Mouse (Mus musculus) forebrain, embryonic 16.5 days (tissue): ENCODE results near the gene Zfp518a. TPM values are rescaled to one million over a fixed set of nuclear protein-coding genes. Genes with fewer than 3 reads are reported as not detected.

Experiments used
- ATAC-seq: fragments of 200-750 bp; cut with Nextera tagmentation; 2 replicates; pipeline ENCODE4 v1.8.0; 2017; ENCODE audit warnings: mild to moderate bottlenecking, moderate library complexity
- H3K27ac ChIP-seq: fragments of 300-500 bp; sonication (generic); 2 replicates; pipeline ENCODE4 v1.5.1; 2014; ENCODE audit warnings: low read length, control low read depth
- H3K27me3 ChIP-seq: fragments of 300-500 bp; sonication (generic); replicated peaks from 2 replicates; pipeline ENCODE4 v1.6.1; 2014; ENCODE audit warnings: low read length; ENCODE audit not compliant: control insufficient read depth, insufficient read depth
- H3K36me3 ChIP-seq: fragments of 300-500 bp; sonication (generic); 2 replicates; pipeline ENCODE4 v1.6.1; 2014; ENCODE audit not compliant: control insufficient read depth, insufficient read depth
- H3K4me1 ChIP-seq: fragments of 300-500 bp; sonication (generic); replicated peaks from 2 replicates; pipeline ENCODE4 v1.6.1; 2014; ENCODE audit warnings: low read length; ENCODE audit not compliant: control insufficient read depth, insufficient read depth
- H3K4me2 ChIP-seq: fragments of 300-500 bp; sonication (generic); 2 replicates; pipeline ENCODE4 v1.6.1; 2014; ENCODE audit warnings: mild to moderate bottlenecking, low read length, control low read depth
- H3K4me3 ChIP-seq: fragments of 300-500 bp; sonication (generic); replicated peaks from 2 replicates; pipeline ENCODE4 v1.5.1; 2014; ENCODE audit warnings: mild to moderate bottlenecking, low read length, control low read depth
- H3K9ac ChIP-seq: fragments of 300-500 bp; sonication (generic); replicated peaks from 2 replicates; pipeline ENCODE4 v1.6.1; 2014; ENCODE audit warnings: low read depth, low read length, control low read depth
- H3K9me3 ChIP-seq: fragments of 300-500 bp; sonication (generic); 2 replicates; pipeline ENCODE4 v1.6.1; 2016; ENCODE audit warnings: low read length; ENCODE audit not compliant: control insufficient read depth
- WGBS: fragments of 180-500 bp; shearing (Covaris S2); extraction: QIAGEN DNeasy Blood & Tissue Kit; methylation state at CpG from one replicate; pipeline ENCODE4 v1.1.7; 2014; 5-methylcytosine and 5-hydroxymethylcytosine counted together
- polyA plus RNA-seq: library from polyadenylated mRNA; unstranded; fragments of >200 nt; fragmentation: Nextera tagmentation; extraction: Ambion mirVana; gene quantifications from 2 replicates; pipeline ENCODE4 v1.2.1, GENCODE M21; 2015

Gene Zfp518a
- polyA plus RNA-seq, 1 experiment from 2014 or later: 6.8 TPM

GRCm38 (mm10) chr19:40894071-40894506 is 416 bp upstream of the Zfp518a start:
- 45% methylated on average over 21 of the region's 21 CpGs for WGBS
- H3K4me3 ChIP-seq: peak overlapping the region; percentile 84
- H3K27me3 ChIP-seq: peaks cover 28% of the 10 kb centered on the region
- peak overlapping the region; percentile 69 for H3K4me2 ChIP-seq
- ATAC-seq: peak; percentile 39; the same call in 1 of the 2 replicates
- no peaks in the 10 kb centered on the region for H3K36me3 ChIP-seq
- peak overlapping the region; percentile 78 for H3K9ac ChIP-seq
- H3K27ac ChIP-seq: peak overlapping the region; percentile 93
- peaks cover 4% of the 10 kb centered on the region for H3K4me1 ChIP-seq
- peaks cover 5% of the 10 kb centered on the region; the same call in 1 of the 2 replicates for H3K9me3 ChIP-seq

GRCm38 (mm10) chr19:40895393-40895703 is 843 bp downstream of the Zfp518a start:
- peaks cover 5% of the 10 kb centered on the region; the same call in 1 of the 2 replicates for H3K9me3 ChIP-seq
- H3K27ac ChIP-seq: peak overlapping the region; percentile 93
- peak overlapping the region; percentile 69 for H3K4me2 ChIP-seq
- 1% methylated on average over 6 of the region's 6 CpGs for WGBS
- H3K4me1 ChIP-seq: peaks cover 4% of the 10 kb centered on the region
- H3K36me3 ChIP-seq: no peaks in the 10 kb centered on the region
- H3K9ac ChIP-seq: peak overlapping the region; percentile 78
- H3K27me3 ChIP-seq: peaks cover 21% of the 10 kb centered on the region
- ATAC-seq: no peak
- H3K4me3 ChIP-seq: peak overlapping the region; percentile 84

DNA sequence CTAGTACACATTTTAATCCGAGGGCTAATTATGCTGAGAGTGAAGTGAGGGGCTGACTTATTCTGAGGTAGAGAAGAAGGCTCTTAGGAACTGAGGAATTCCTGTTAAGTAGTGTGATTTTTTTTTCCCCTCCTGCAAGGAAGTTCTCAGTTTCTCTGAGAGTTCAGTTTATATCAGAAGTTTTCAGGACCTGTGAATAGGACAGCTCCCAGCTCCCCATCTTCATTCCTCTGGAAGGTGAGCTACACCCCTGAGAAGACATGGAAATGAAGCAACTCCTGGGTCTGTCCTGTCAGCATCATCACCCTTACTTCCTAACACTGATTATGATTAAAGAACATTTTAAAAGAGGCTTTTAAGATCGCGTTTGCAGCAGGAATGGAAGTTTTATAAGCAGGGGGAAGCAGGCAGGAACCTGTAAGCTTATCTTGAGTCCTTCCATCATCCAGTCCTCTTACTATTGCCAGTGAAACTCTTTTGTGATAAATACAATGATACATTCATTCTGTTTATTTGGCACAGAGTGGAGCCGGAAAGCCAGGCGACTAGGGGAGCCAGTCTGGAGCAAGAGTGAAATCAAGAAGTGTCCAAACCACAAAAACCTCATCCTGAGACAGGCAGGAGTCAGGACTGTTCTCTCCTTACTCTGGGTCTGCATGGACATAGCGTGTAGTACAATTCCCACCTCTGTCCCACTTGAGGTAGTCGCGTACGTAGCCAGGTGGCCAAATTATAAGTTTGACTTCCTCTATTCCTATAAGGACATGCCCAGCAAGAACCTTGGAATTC is 37.3 kb downstream of the Zfp518a start:
- H3K9me3 ChIP-seq: no peaks in the 10 kb centered on the region
- no peaks in the 10 kb centered on the region for H3K36me3 ChIP-seq
- WGBS: 57% methylated on average over 9 of the region's 9 CpGs
- H3K4me1 ChIP-seq: no peaks in the 10 kb centered on the region
- H3K27me3 ChIP-seq: no peaks in the 10 kb centered on the region
- no peak overlapping the region for H3K4me3 ChIP-seq
- ATAC-seq: no peak
- no peak overlapping the region for H3K4me2 ChIP-seq
- H3K27ac ChIP-seq: no peak overlapping the region
- no peak overlapping the region for H3K9ac ChIP-seq

GRCm38 (mm10) chr19:40935376-40935775 is 40.9 kb downstream of the Zfp518a start:
- Histone ChIP-seq H3K4me1 (no peaks in the 10 kb centered on the region), H3K4me3 (no peak overlapping the region), H3K27ac (no peak overlapping the region), H3K4me2 (no peak overlapping the region), H3K9ac (no peak overlapping the region), H3K36me3 (no peaks in the 10 kb centered on the region), H3K9me3 (0 out of 2 replicates have a peak, but pooled peaks cover 3% of the 10 kb centered on the region), H3K27me3 (no peaks in the 10 kb centered on the region)
- ATAC-seq: no peak
- WGBS: 44% methylated on average over 8 of the region's 8 CpGs

- H3K4me2 ChIP-seq: no peak overlapping the region
- 0 out of 2 replicates have a peak, but pooled peaks cover 3% of the 10 kb centered on the region for H3K9me3 ChIP-seq
- no peaks in the 10 kb centered on the region for H3K36me3 ChIP-seq
- H3K27ac ChIP-seq: no peak overlapping the region
- 34% methylated on average over 5 of the region's 5 CpGs for WGBS
- H3K4me1 ChIP-seq: no peaks in the 10 kb centered on the region
- H3K4me3 ChIP-seq: no peak overlapping the region
- H3K27me3 ChIP-seq: no peaks in the 10 kb centered on the region
- no peak for ATAC-seq
- no peak overlapping the region for H3K9ac ChIP-seq
Measured at GRCm38 (mm10) chr19:40936038-40936437, 41.5 kb downstream of the Zfp518a start.

- no peak for ATAC-seq
- Histone ChIP-seq H3K27me3 (no peaks in the 10 kb centered on the region), H3K36me3 (no peaks in the 10 kb centered on the region), H3K4me3 (no peak overlapping the region), H3K4me2 (no peak overlapping the region), H3K27ac (no peak overlapping the region), H3K9me3 (0 out of 2 replicates have a peak, but pooled peaks cover 3% of the 10 kb centered on the region), H3K4me1 (no peaks in the 10 kb centered on the region), H3K9ac (no peak overlapping the region)
- 88% methylated on average over 7 of the region's 7 CpGs for WGBS
Measured at GRCm38 (mm10) chr19:40943552-40943951, 49.0 kb downstream of the Zfp518a start.

DNA sequence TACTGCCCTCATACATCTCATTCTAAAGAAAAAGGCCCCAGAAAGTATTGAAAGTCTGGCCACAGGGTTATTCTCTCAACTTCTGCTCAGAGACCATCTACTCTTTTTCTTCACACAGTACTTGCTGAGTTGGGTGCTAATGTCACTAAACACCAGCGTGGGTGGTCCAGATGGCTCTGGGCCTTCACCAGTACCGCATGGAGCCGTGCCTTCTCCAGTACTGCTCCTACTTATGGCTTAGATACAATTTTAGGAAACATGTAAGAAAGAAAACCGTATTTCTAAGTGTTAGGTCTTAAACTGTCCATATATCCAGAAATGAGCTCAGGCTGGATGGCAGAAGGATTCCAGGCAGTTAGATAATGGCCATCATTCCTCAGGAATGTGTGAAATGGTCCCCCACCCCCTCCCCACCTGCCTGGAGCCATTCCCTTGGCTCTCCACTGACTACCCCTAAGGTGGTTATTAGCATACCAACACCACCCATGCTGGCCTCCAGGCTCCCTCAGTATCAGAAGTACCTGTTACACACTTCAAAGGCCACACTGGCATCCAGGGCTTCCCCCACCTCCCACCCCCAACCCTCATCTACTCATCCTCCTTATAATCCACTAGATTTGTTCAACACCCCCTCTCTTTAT is 52.6 kb downstream of the Zfp518a start:
- Histone ChIP-seq H3K27ac (no peak overlapping the region), H3K36me3 (no peaks in the 10 kb centered on the region), H3K9ac (no peak overlapping the region), H3K4me2 (no peak overlapping the region), H3K27me3 (no peaks in the 10 kb centered on the region), H3K9me3 (no peaks in the 10 kb centered on the region), H3K4me3 (no peak overlapping the region), H3K4me1 (no peaks in the 10 kb centered on the region)
- whole genome bisulfite sequencing: 84% methylated on average over 4 of the region's 4 CpGs
- no peak for ATAC-seq

DNA sequence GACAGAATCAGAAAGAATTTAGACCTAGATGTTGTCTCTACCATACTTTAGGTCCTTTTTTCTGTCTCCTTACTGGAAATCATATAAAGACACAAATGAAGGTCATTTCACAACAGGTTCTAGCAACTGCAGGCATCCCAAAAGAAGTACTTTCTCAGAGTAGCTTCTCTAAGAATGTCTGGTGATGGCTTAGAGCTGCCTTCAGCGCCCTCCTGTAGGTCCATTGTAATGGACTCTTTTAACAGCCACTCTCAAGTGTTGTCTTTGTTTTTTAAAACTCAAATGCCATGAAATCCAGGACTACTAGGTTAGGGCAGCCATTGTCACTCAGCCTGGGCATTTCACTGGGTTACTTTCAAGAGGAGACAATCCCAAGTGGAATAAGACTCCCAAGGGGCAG is 64.5 kb downstream of the Zfp518a start:
- ATAC-seq: no peak
- H3K4me1 ChIP-seq: no peaks in the 10 kb centered on the region
- H3K36me3 ChIP-seq: no peaks in the 10 kb centered on the region
- no peak overlapping the region for H3K4me2 ChIP-seq
- H3K9me3 ChIP-seq: no peaks in the 10 kb centered on the region
- no peaks in the 10 kb centered on the region for H3K27me3 ChIP-seq
- 11% methylated on average over 1 of the region's 1 CpGs for WGBS
- no peak overlapping the region for H3K9ac ChIP-seq
- H3K27ac ChIP-seq: no peak overlapping the region
- no peak overlapping the region for H3K4me3 ChIP-seq

GRCm38 (mm10) chr19:40962988-40963387 is 68.5 kb downstream of the Zfp518a start:
- ATAC-seq: no peak
- H3K4me3 ChIP-seq: no peak overlapping the region
- no peaks in the 10 kb centered on the region for H3K27me3 ChIP-seq
- no peaks in the 10 kb centered on the region for H3K36me3 ChIP-seq
- H3K4me1 ChIP-seq: no peaks in the 10 kb centered on the region
- no peak overlapping the region for H3K27ac ChIP-seq
- H3K9me3 ChIP-seq: no peaks in the 10 kb centered on the region
- no peak overlapping the region for H3K9ac ChIP-seq
- H3K4me2 ChIP-seq: no peak overlapping the region
- 52% methylated on average over 12 of the region's 12 CpGs for WGBS
